Mouse (Mus musculus) heart, embryonic 15.5 days (tissue): ENCODE results near the gene Dhx36. TPM values are rescaled to one million over a fixed set of nuclear protein-coding genes. Genes with fewer than 3 reads are reported as not detected.

ENCODE experiments used
- ATAC-seq: fragments of 200-750 bp; cut with Nextera tagmentation; replicated peaks from 2 replicates; pipeline ENCODE4 v1.8.0; 2017; ENCODE audit warnings: low read depth, moderate TSS enrichment; ENCODE audit not compliant: insufficient number of reproducible peaks, insufficient read depth, low FRiP score
- H3K27ac ChIP-seq: fragments of 300-500 bp; sonication (generic); 2 replicates; pipeline ENCODE4 v1.5.1; 2015; ENCODE audit warnings: mild to moderate bottlenecking, inconsistent platforms
- H3K27me3 ChIP-seq: fragments of 300-500 bp; sonication (generic); 2 replicates; pipeline ENCODE4 v1.6.1; 2015; ENCODE audit warnings: inconsistent platforms
- H3K36me3 ChIP-seq: fragments of 300-500 bp; sonication (generic); 2 replicates; pipeline ENCODE4 v1.6.1; 2015; ENCODE audit warnings: mild to moderate bottlenecking, inconsistent platforms
- H3K4me1 ChIP-seq: fragments of 300-500 bp; sonication (generic); replicated peaks from 2 replicates; pipeline ENCODE4 v1.6.1; 2015; ENCODE audit warnings: inconsistent platforms
- H3K4me2 ChIP-seq: fragments of 300-500 bp; sonication (generic); 2 replicates; pipeline ENCODE4 v1.6.1; 2015; ENCODE audit warnings: inconsistent platforms, mild to moderate bottlenecking, moderate library complexity
- H3K4me3 ChIP-seq: fragments of 300-500 bp; sonication (generic); 2 replicates; pipeline ENCODE4 v1.5.1; 2015; ENCODE audit warnings: mild to moderate bottlenecking, inconsistent platforms
- H3K9ac ChIP-seq: fragments of 300-500 bp; sonication (generic); 2 replicates; pipeline ENCODE4 v1.6.1; 2015; ENCODE audit warnings: mild to moderate bottlenecking, inconsistent platforms
- H3K9me3 ChIP-seq: fragments of 300-500 bp; sonication (generic); replicated peaks from 2 replicates; pipeline ENCODE4 v1.6.1; 2016; ENCODE audit warnings: inconsistent platforms
- WGBS: fragments of 180-500 bp; shearing (Covaris S2); methylation state at CpG from one replicate; pipeline ENCODE4 v1.1.7; 2015; ENCODE audit warnings: mixed read lengths; 5-methylcytosine and 5-hydroxymethylcytosine counted together
- polyA plus RNA-seq: library from polyadenylated mRNA; unstranded; fragments of >200 nt; fragmentation: Nextera tagmentation; extraction: Ambion mirVana; gene quantifications from 2 replicates; pipeline ENCODE4 v1.2.1, GENCODE M21; 2015

Gene Dhx36
- polyA plus RNA-seq, 1 experiment from 2014 or later, result 16.2 TPM

DNA sequence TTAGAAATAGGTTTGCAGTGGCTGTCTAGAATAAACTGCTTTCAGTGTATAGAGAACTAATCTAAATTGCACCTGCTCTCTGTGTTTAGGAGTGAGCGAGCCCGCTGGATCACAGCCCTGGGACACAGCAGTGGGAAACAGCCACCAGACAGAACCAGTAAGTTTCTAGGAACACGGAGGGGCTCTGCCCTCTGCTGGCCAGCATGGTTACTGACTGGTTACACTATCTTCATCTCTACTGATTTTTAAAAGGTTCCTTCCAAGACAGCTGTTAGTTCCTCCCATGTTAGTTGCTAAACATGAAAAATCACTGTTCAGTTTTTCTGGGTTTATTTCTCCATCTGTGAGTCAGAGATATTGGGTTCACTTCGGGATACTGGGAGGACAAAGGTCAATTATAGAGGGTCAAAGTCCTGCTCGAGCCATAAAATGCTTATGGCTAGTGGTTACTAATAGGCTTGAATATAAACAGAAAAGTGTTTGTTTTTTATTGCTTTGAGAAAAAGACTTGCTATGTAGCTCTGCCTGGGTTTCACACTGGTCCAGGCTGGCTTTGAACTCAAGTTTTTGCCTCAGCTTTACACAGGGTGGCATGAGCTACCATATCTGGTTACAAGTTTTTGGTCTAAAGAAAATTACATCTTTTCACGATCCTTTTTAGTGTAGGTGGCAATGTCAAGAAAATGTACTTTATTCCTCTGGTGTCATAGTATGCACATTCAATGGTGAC, 48.4 kb downstream of the Dhx36 start:
- Histone ChIP-seq H3K9me3 (no peaks in the 10 kb centered on the region), H3K36me3 (peaks cover 17% of the 10 kb centered on the region), H3K27ac (no peak overlapping the region), H3K27me3 (no peaks in the 10 kb centered on the region), H3K4me3 (no peak overlapping the region), H3K4me2 (no peak overlapping the region), H3K9ac (no peak overlapping the region), H3K4me1 (no peaks in the 10 kb centered on the region)
- WGBS, result 46% methylated on average over 6 of the region's 6 CpGs
- ATAC-seq, result no peak

GRCm38 (mm10) chr3:62455854-62456253, 51.0 kb downstream of the Dhx36 start:
- H3K36me3 ChIP-seq, result peaks cover 3% of the 10 kb centered on the region; the same call in 1 of the 2 replicates
- no peaks in the 10 kb centered on the region for H3K9me3 ChIP-seq
- peaks cover 3% of the 10 kb centered on the region; the same call in 1 of the 2 replicates for H3K4me1 ChIP-seq
- no peak overlapping the region for H3K4me3 ChIP-seq
- 55% methylated on average over 1 of the region's 1 CpGs for WGBS
- H3K27ac ChIP-seq, result no peak overlapping the region
- no peak overlapping the region for H3K9ac ChIP-seq
- no peak for ATAC-seq
- H3K4me2 ChIP-seq, result no peak overlapping the region
- H3K27me3 ChIP-seq, result no peaks in the 10 kb centered on the region

- 52% methylated on average over 3 of the region's 3 CpGs for WGBS
- no peak overlapping the region for H3K4me3 ChIP-seq
These were observed 52.7 kb downstream of the Dhx36 start for GRCm38 (mm10) chr3:62454096-62454495.

GRCm38 (mm10) chr3:62452961-62453360, 53.8 kb downstream of the Dhx36 start:
- Histone ChIP-seq H3K27ac (no peak overlapping the region), H3K36me3 (no peaks in the 10 kb centered on the region), H3K9ac (no peak overlapping the region), H3K4me1 (peaks cover 3% of the 10 kb centered on the region; the same call in 1 of the 2 replicates), H3K4me3 (no peak overlapping the region), H3K27me3 (no peaks in the 10 kb centered on the region), H3K4me2 (no peak overlapping the region), H3K9me3 (no peaks in the 10 kb centered on the region)
- no peak for ATAC-seq
- WGBS, result 43% methylated on average over 4 of the region's 4 CpGs

More at GRCm38 (mm10) chr3:62454096-62454495, 52.7 kb downstream of the Dhx36 start:
- no peak overlapping the region for H3K9ac ChIP-seq
- no peak for ATAC-seq
- no peaks in the 10 kb centered on the region for H3K27me3 ChIP-seq
- no peak overlapping the region for H3K4me2 ChIP-seq
- no peak overlapping the region for H3K27ac ChIP-seq
- no peaks in the 10 kb centered on the region for H3K9me3 ChIP-seq
- peaks cover 3% of the 10 kb centered on the region; the same call in 1 of the 2 replicates for H3K4me1 ChIP-seq
- no peaks in the 10 kb centered on the region for H3K36me3 ChIP-seq

DNA sequence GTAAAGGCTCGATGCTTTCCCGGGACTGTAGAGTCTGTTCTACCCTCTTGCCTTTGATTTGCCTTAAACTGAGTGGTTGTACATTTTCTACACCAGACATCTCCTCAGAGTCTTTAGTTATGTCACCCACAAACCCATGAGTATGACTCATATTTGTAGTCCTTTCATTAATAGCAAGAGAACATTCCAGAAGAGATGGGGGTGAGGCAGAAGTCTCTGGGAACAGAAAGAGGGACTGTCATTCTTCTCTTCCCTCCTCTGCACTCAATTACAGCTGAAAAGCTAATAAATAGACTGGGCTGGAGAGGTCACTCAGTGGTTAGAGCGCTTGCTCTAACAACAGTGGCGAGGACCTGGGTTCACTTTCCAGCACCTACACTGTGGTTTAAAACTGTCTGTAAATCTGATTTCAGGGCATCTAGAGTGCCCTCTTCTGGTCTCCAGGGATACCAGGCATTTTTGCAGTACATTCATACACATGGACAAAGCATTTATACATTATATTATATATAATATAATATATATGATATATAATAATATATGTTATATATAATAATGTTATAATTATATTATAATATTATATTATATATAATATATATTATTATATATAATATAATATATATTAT, 56.8 kb downstream of the Dhx36 start:
- Histone ChIP-seq H3K4me2 (no peak overlapping the region), H3K4me3 (no peak overlapping the region), H3K27ac (no peak overlapping the region), H3K9me3 (no peaks in the 10 kb centered on the region), H3K4me1 (peaks cover 3% of the 10 kb centered on the region; the same call in 1 of the 2 replicates), H3K36me3 (no peaks in the 10 kb centered on the region), H3K9ac (no peak overlapping the region), H3K27me3 (no peaks in the 10 kb centered on the region)
- 92% methylated on average over 4 of the region's 4 CpGs for WGBS
- ATAC-seq, result no peak

DNA sequence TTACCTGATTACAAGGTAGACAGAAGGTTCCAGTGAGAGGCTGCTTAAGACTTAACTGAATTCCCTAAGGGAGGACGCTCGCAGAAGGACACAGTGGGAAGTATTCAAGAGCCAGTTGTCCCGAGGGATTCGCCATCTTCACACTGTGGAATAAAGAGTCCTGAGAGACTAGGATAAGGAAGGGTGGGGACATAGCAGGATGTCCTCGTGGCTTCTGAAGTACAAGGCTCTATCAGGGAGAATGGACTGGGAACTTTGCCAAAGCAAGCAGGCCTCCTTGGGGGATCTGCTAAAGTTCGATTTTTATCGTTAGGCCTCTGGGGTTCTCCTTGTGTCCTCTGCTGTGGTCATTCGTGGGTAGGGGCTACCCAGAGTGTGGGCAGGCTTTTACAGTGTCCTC, 59.7 kb downstream of the Dhx36 start:
- WGBS, result 47% methylated on average over 8 of the region's 8 CpGs
- H3K4me3 ChIP-seq, result no peak overlapping the region

DNA sequence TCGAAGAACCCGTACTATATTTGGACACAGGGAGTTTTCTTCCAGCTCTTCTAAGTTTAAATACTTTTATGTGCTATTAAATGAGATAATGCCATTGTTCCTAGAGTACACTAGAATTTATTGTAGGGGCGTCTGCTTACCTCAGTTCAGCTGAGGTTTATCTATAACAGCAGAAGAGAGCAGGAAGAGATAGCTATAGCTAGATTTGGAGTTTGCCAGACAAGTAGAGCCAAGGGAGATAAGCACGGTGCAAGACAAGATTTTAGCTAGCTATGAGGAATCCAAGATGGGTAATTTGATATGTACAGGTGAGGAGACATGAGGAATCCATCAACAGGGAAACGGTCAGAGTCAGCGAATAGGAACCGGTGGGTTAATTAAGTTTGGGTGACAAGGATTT, 60.5 kb downstream of the Dhx36 start:
- Histone ChIP-seq H3K27ac (no peak overlapping the region), H3K9me3 (no peaks in the 10 kb centered on the region), H3K4me3 (no peak overlapping the region), H3K9ac (no peak overlapping the region), H3K4me1 (peaks cover under 1% of the 10 kb centered on the region; the same call in 1 of the 2 replicates), H3K36me3 (no peaks in the 10 kb centered on the region), H3K27me3 (no peaks in the 10 kb centered on the region), H3K4me2 (no peak overlapping the region)
- ATAC-seq, result no peak
- WGBS, result 67% methylated on average over 7 of the region's 7 CpGs

More for the DNA sequence above, 59.7 kb downstream of the Dhx36 start:
- H3K36me3 ChIP-seq, result no peaks in the 10 kb centered on the region
- no peak overlapping the region for H3K27ac ChIP-seq
- no peak overlapping the region for H3K4me2 ChIP-seq
- no peak overlapping the region for H3K9ac ChIP-seq
- ATAC-seq, result no peak
- no peaks in the 10 kb centered on the region for H3K27me3 ChIP-seq
- peaks cover 3% of the 10 kb centered on the region; the same call in 1 of the 2 replicates for H3K4me1 ChIP-seq
- H3K9me3 ChIP-seq, result no peaks in the 10 kb centered on the region

- H3K4me3 ChIP-seq, result no peak overlapping the region
- no peaks in the 10 kb centered on the region for H3K4me1 ChIP-seq
- ATAC-seq, result no peak
- WGBS, result 66% methylated on average over 12 of the region's 12 CpGs
- no peak overlapping the region for H3K9ac ChIP-seq
- no peaks in the 10 kb centered on the region for H3K27me3 ChIP-seq
- 0 out of 2 replicates have a peak overlapping the region, but pooled peaks have one; percentile 9 for H3K27ac ChIP-seq
- H3K36me3 ChIP-seq, result no peaks in the 10 kb centered on the region
- H3K4me2 ChIP-seq, result no peak overlapping the region
- no peaks in the 10 kb centered on the region for H3K9me3 ChIP-seq
These were observed 63.1 kb downstream of the Dhx36 start for GRCm38 (mm10) chr3:62443582-62444194.

DNA sequence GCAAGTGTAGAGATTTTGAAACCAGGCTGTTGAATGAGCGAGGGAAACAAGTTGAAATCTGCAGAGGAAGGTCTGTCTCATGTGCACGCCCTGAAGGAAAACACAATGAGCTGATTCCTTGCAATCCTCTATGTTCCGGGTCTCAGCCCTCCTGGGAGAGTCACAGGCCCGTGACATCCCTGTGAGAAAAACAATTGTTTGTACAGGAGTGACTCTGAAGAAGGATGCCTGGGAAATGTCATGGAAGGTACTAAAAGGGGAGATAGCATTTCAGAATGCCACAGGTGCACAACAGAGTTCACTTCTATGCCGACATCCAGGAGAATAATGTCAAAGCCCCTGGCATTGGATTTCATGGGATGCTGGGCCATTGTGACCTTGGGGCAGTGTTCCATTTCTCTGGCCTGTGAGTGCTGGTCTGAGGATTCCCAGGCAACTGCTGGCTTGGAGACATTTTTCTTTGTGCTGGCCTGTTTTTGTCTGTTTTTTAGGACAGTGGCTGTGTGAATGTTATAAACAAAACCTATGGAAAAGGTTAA, 66.3 kb downstream of the Dhx36 start:
- no peaks in the 10 kb centered on the region for H3K27me3 ChIP-seq
- no peak overlapping the region for H3K4me2 ChIP-seq
- H3K4me3 ChIP-seq, result no peak overlapping the region
- H3K4me1 ChIP-seq, result no peaks in the 10 kb centered on the region
- no peak overlapping the region for H3K27ac ChIP-seq
- H3K9me3 ChIP-seq, result no peaks in the 10 kb centered on the region
- WGBS, result 56% methylated on average over 5 of the region's 5 CpGs
- H3K36me3 ChIP-seq, result no peaks in the 10 kb centered on the region
- no peak overlapping the region for H3K9ac ChIP-seq
- no peak for ATAC-seq

GRCm38 (mm10) chr3:62435923-62436322, 70.9 kb downstream of the Dhx36 start:
- Histone ChIP-seq H3K36me3 (no peaks in the 10 kb centered on the region), H3K4me1 (no peaks in the 10 kb centered on the region), H3K9me3 (no peaks in the 10 kb centered on the region), H3K27me3 (no peaks in the 10 kb centered on the region), H3K4me2 (no peak overlapping the region), H3K9ac (no peak overlapping the region), H3K27ac (no peak overlapping the region), H3K4me3 (no peak overlapping the region)
- ATAC-seq, result no peak

- Histone ChIP-seq H3K27me3 (no peaks in the 10 kb centered on the region), H3K4me3 (no peak overlapping the region), H3K36me3 (no peaks in the 10 kb centered on the region), H3K4me2 (no peak overlapping the region), H3K4me1 (no peaks in the 10 kb centered on the region), H3K9me3 (no peaks in the 10 kb centered on the region), H3K27ac (no peak overlapping the region), H3K9ac (no peak overlapping the region)
- ATAC-seq, result no peak
- 30% methylated on average over 4 of the region's 4 CpGs for WGBS
These were observed 73.1 kb downstream of the Dhx36 start for GRCm38 (mm10) chr3:62433675-62434074.
